Mouse (Mus musculus): Measurements from ENCODE around the gene Brip1. TPM values are rescaled to one million over a fixed set of nuclear protein-coding genes. Genes with fewer than 3 reads are reported as not detected.

The Brip1 gene
- 0.60 and 3.1 TPM in 2 replicates for polyA plus RNA-seq (2015; fragmentation: Nextera tagmentation; extraction: Ambion mirVana)

- Histone ChIP-seq H3K4me1 (peaks cover 15% of the 10 kb centered on the region), H3K36me3 (peaks cover 22% of the 10 kb centered on the region), H3K9me3 (replicated peaks) (0 out of 2 replicates have a peak, but pooled peaks cover 4% of the 10 kb centered on the region), H3K4me2 (peak within 1 kb of the TSS; percentile 92), H3K27me3 (replicated peaks) (no peaks in the 10 kb centered on the region), H3K27ac (replicated peaks) (peak within 1 kb of the TSS; percentile 80), H3K4me3 (replicated peaks) (peak within 1 kb of the TSS; percentile 79), H3K9ac (replicated peaks) (peak within 1 kb of the TSS; percentile 73)
- WGBS, result under 1% methylated on average over 60 of the region's 60 CpGs
- peak; percentile 100 for ATAC-seq (ENCODE audit: low FRiP score)
Measured at GRCm38 (mm10) chr11:86201037-86201786, at the start of gene Brip1. Brip1 (minus strand) TSS chr11:86201193.

GRCm38 (mm10) chr11:86232446-86232845 lies 31.5 kb upstream of the Brip1 start:
- 91% methylated on average over 4 of the region's 4 CpGs for WGBS
- no peak overlapping the region for H3K4me3 ChIP-seq (replicated peaks)
- peaks cover 52% of the 10 kb centered on the region for H3K36me3 ChIP-seq
- H3K9ac ChIP-seq (replicated peaks), result no peak overlapping the region
- no peaks in the 10 kb centered on the region for H3K4me1 ChIP-seq
- H3K27ac ChIP-seq (replicated peaks), result no peak overlapping the region
- no peaks in the 10 kb centered on the region for H3K27me3 ChIP-seq (replicated peaks)
- H3K9me3 ChIP-seq (replicated peaks), result no peaks in the 10 kb centered on the region
- no peak for ATAC-seq (ENCODE audit: low FRiP score)
- no peak overlapping the region for H3K4me2 ChIP-seq

- no peaks in the 10 kb centered on the region for H3K9me3 ChIP-seq (replicated peaks)
- ATAC-seq (ENCODE audit: low FRiP score), result no peak
- WGBS, result 96% methylated on average over 13 of the region's 13 CpGs
- H3K36me3 ChIP-seq, result peaks cover 54% of the 10 kb centered on the region
- no peaks in the 10 kb centered on the region for H3K27me3 ChIP-seq (replicated peaks)
- no peak overlapping the region for H3K4me2 ChIP-seq
- H3K4me3 ChIP-seq (replicated peaks), result no peak overlapping the region
- H3K4me1 ChIP-seq, result no peaks in the 10 kb centered on the region
- H3K27ac ChIP-seq (replicated peaks), result no peak overlapping the region
- no peak overlapping the region for H3K9ac ChIP-seq (replicated peaks)
Measured at GRCm38 (mm10) chr11:86231781-86232350, 30.9 kb upstream of the Brip1 start.

GRCm38 (mm10) chr11:86226646-86227180 lies 25.7 kb upstream of the Brip1 start:
- Histone ChIP-seq H3K9ac (replicated peaks) (no peak overlapping the region), H3K27ac (replicated peaks) (no peak overlapping the region), H3K36me3 (peaks cover 60% of the 10 kb centered on the region), H3K9me3 (replicated peaks) (no peaks in the 10 kb centered on the region), H3K4me2 (no peak overlapping the region), H3K27me3 (replicated peaks) (no peaks in the 10 kb centered on the region), H3K4me1 (no peaks in the 10 kb centered on the region), H3K4me3 (replicated peaks) (no peak overlapping the region)
- ATAC-seq (ENCODE audit: low FRiP score), result no peak
- 92% methylated on average over 8 of the region's 8 CpGs for WGBS

- 92% methylated on average over 4 of the region's 4 CpGs for WGBS
- H3K36me3 ChIP-seq, result peaks cover 59% of the 10 kb centered on the region
- H3K9ac ChIP-seq (replicated peaks), result no peak overlapping the region
- no peak overlapping the region for H3K4me2 ChIP-seq
- no peak for ATAC-seq (ENCODE audit: low FRiP score)
- no peak overlapping the region for H3K4me3 ChIP-seq (replicated peaks)
- no peak overlapping the region for H3K27ac ChIP-seq (replicated peaks)
- H3K4me1 ChIP-seq, result no peaks in the 10 kb centered on the region
- H3K27me3 ChIP-seq (replicated peaks), result no peaks in the 10 kb centered on the region
- no peaks in the 10 kb centered on the region for H3K9me3 ChIP-seq (replicated peaks)
Measured at GRCm38 (mm10) chr11:86225761-86226160, 24.8 kb upstream of the Brip1 start.

GRCm38 (mm10) chr11:86211803-86212202 lies 10.8 kb upstream of the Brip1 start:
- Histone ChIP-seq H3K9ac (replicated peaks) (no peak overlapping the region), H3K27me3 (replicated peaks) (no peaks in the 10 kb centered on the region), H3K36me3 (peaks cover 52% of the 10 kb centered on the region), H3K9me3 (replicated peaks) (no peaks in the 10 kb centered on the region), H3K27ac (replicated peaks) (no peak overlapping the region), H3K4me3 (replicated peaks) (no peak overlapping the region), H3K4me1 (no peaks in the 10 kb centered on the region), H3K4me2 (no peak overlapping the region)
- no peak for ATAC-seq (ENCODE audit: low FRiP score)
- 76% methylated on average over 1 of the region's 1 CpGs for WGBS

GRCm38 (mm10) chr11:86209123-86209522 lies 8.1 kb upstream of the Brip1 start:
- H3K9ac ChIP-seq (replicated peaks), result no peak overlapping the region
- H3K4me2 ChIP-seq, result no peak overlapping the region
- H3K36me3 ChIP-seq, result peaks cover 60% of the 10 kb centered on the region
- no peak overlapping the region for H3K27ac ChIP-seq (replicated peaks)
- H3K4me3 ChIP-seq (replicated peaks), result no peak overlapping the region
- no peak for ATAC-seq (ENCODE audit: low FRiP score)
- H3K9me3 ChIP-seq (replicated peaks), result 0 out of 2 replicates have a peak, but pooled peaks cover 4% of the 10 kb centered on the region
- WGBS, result 98% methylated on average over 2 of the region's 2 CpGs
- H3K27me3 ChIP-seq (replicated peaks), result no peaks in the 10 kb centered on the region
- H3K4me1 ChIP-seq, result no peaks in the 10 kb centered on the region

GRCm38 (mm10) chr11:86205876-86206275 lies 4.9 kb upstream of the Brip1 start:
- Histone ChIP-seq H3K4me2 (no peak overlapping the region), H3K27me3 (replicated peaks) (no peaks in the 10 kb centered on the region), H3K36me3 (peaks cover 51% of the 10 kb centered on the region), H3K27ac (replicated peaks) (no peak overlapping the region), H3K9me3 (replicated peaks) (0 out of 2 replicates have a peak, but pooled peaks cover 4% of the 10 kb centered on the region), H3K9ac (replicated peaks) (no peak overlapping the region), H3K4me1 (peaks cover 10% of the 10 kb centered on the region), H3K4me3 (replicated peaks) (no peak overlapping the region)
- no peak for ATAC-seq (ENCODE audit: low FRiP score)
- WGBS, result 94% methylated on average over 4 of the region's 4 CpGs

- Histone ChIP-seq H3K9ac (replicated peaks) (no peak overlapping the region), H3K36me3 (peaks cover 51% of the 10 kb centered on the region), H3K4me3 (replicated peaks) (no peak overlapping the region), H3K4me2 (no peak overlapping the region), H3K4me1 (peaks cover 15% of the 10 kb centered on the region), H3K27me3 (replicated peaks) (no peaks in the 10 kb centered on the region), H3K9me3 (replicated peaks) (0 out of 2 replicates have a peak, but pooled peaks cover 4% of the 10 kb centered on the region), H3K27ac (replicated peaks) (no peak overlapping the region)
- no peak for ATAC-seq (ENCODE audit: low FRiP score)
- 98% methylated on average over 5 of the region's 5 CpGs for WGBS
Measured at GRCm38 (mm10) chr11:86205031-86205430, 4.0 kb upstream of the Brip1 start.

GRCm38 (mm10) chr11:86201901-86202675 lies 1.1 kb upstream of the Brip1 start:
- H3K36me3 ChIP-seq, result peaks cover 31% of the 10 kb centered on the region
- WGBS, result 38% methylated on average over 16 of the region's 16 CpGs

GRCm38 (mm10) chr11:86200460-86201021 lies 452 bp downstream of the Brip1 start:
- peak; percentile 69 for ATAC-seq (ENCODE audit: low FRiP score)
- H3K4me2 ChIP-seq, result peak overlapping the region; percentile 92
- H3K27ac ChIP-seq (replicated peaks), result peak overlapping the region; percentile 41; the same call in 1 of the 2 replicates

More at GRCm38 (mm10) chr11:86201901-86202675, 1.1 kb upstream of the Brip1 start:
- Histone ChIP-seq H3K4me1 (peaks cover 15% of the 10 kb centered on the region), H3K27ac (replicated peaks) (peak overlapping the region; percentile 80), H3K9ac (replicated peaks) (peak overlapping the region; percentile 73), H3K27me3 (replicated peaks) (no peaks in the 10 kb centered on the region), H3K4me3 (replicated peaks) (peak overlapping the region; percentile 79), H3K9me3 (replicated peaks) (0 out of 2 replicates have a peak, but pooled peaks cover 4% of the 10 kb centered on the region), H3K4me2 (peak overlapping the region; percentile 92)
- ATAC-seq (ENCODE audit: low FRiP score), result no peak

More at GRCm38 (mm10) chr11:86200460-86201021, 452 bp downstream of the Brip1 start:
- Histone ChIP-seq H3K36me3 (peaks cover 15% of the 10 kb centered on the region), H3K27me3 (replicated peaks) (no peaks in the 10 kb centered on the region), H3K9me3 (replicated peaks) (0 out of 2 replicates have a peak, but pooled peaks cover 4% of the 10 kb centered on the region), H3K4me1 (peaks cover 15% of the 10 kb centered on the region), H3K4me3 (replicated peaks) (peak overlapping the region; percentile 79), H3K9ac (replicated peaks) (peak overlapping the region; percentile 54)
- WGBS, result 1% methylated on average over 19 of the region's 21 CpGs
